ENCODE assay signal across 17 mouse cellular contexts in genomic region chr15:81073751-81074150, GRCm38 (mm10).
DNase-seq lines count a peak whose midpoint lies in the region; ATAC-seq and TF ChIP-seq lines count a peak whose summit lies in the region.
"Had no signal": no experiment of that assay in that cellular context is flagged by ENCODE, and none has a peak within 500 bp of the region (broad histone marks: within the 10 kb centered on the region; RNA-seq: fewer than 3 reads in every experiment).

No protein-coding gene starts in this region.

- intact Hi-C loops in heart, postnatal 10 days (cut with DNase I), result loop anchor here (1.0 kb wide), 1 partner anchor 126 kb away; no protein-coding TSS in a partner anchor
- intact Hi-C loops in left cerebral cortex, postnatal 25 days (cut with DNase I), result no loop called here

- H3K9me3 ChIP-seq in kidney, postnatal 0 days (replicated peaks; ENCODE audit: low read length), result no peaks in the 10 kb centered on the region
- no peaks in the 10 kb centered on the region for H3K9me3 ChIP-seq in limb, embryonic 15.5 days
- H3K9me3 ChIP-seq: hindbrain, embryonic 15.5 days had no signal

- no peaks in the 10 kb centered on the region for H3K4me1 ChIP-seq in kidney, postnatal 0 days (replicated peaks; ENCODE audit: insufficient read depth, low read length)
- no peaks in the 10 kb centered on the region for H3K4me1 ChIP-seq in limb, embryonic 15.5 days

- no peak overlapping the region for H3K4me2 ChIP-seq in kidney, postnatal 0 days (ENCODE audit: low read length)
- no peak overlapping the region for H3K4me2 ChIP-seq in limb, embryonic 15.5 days
- H3K4me2 ChIP-seq: hindbrain, embryonic 15.5 days had no signal

- no peaks in the 10 kb centered on the region for H3K27me3 ChIP-seq in kidney, postnatal 0 days (ENCODE audit: insufficient read depth, low read length)
- no peaks in the 10 kb centered on the region for H3K27me3 ChIP-seq in limb, embryonic 15.5 days
- H3K27me3 ChIP-seq: hindbrain, embryonic 15.5 days had no signal

- no peaks in the 10 kb centered on the region for H3K36me3 ChIP-seq in kidney, postnatal 0 days (ENCODE audit: insufficient read depth, low read length)
- no peaks in the 10 kb centered on the region for H3K36me3 ChIP-seq in limb, embryonic 15.5 days
- H3K36me3 ChIP-seq: hindbrain, embryonic 15.5 days had no signal

- peak overlapping the region; percentile 14; the same call in 1 of the 2 replicates for H3K27ac ChIP-seq in kidney, postnatal 0 days
- H3K27ac ChIP-seq in limb, embryonic 15.5 days, result 0 out of 2 replicates have a peak overlapping the region, but pooled peaks have one; percentile 0
- H3K27ac ChIP-seq: heart, adult 2 months; hindbrain, embryonic 15.5 days; liver, embryonic 14.5 days had no signal

- peak; percentile 94 for DNase-seq in heart, adult 11 months
- DNase-seq in heart, postnatal 10 days, result no peak
- peak; percentile 57 for DNase-seq in kidney, postnatal 0 days (ENCODE audit: low spot score)
- DNase-seq in kidney, adult 11 months, result no peak
- peak; percentile 53 for DNase-seq in MN1 (ENCODE audit: low spot score)
- no peak for DNase-seq in left cerebral cortex, postnatal 25 days (ENCODE audit: low spot score in 2 of 2)
- no peak for DNase-seq in adrenal gland, postnatal 4 days (ENCODE audit: low spot score in 2 of 2)
- DNase-seq: adrenal gland, postnatal 10 days; B cell, adult 2 months; cerebellum, postnatal 10 days; thymus, postnatal 4 days had no signal

- H3K4me3 ChIP-seq in kidney, postnatal 0 days (replicated peaks; ENCODE audit: low read depth, low read length), result no peak overlapping the region
- H3K4me3 ChIP-seq in limb, embryonic 15.5 days, result no peak overlapping the region
- H3K4me3 ChIP-seq: heart, adult 2 months; hindbrain, embryonic 15.5 days had no signal

- ATAC-seq in kidney, postnatal 0 days (replicated peaks; ENCODE audit: low FRiP score, low read depth), result no peak
- no peak for ATAC-seq in limb, embryonic 15.5 days (ENCODE audit: insufficient number of reproducible peaks, low FRiP score, low TSS enrichment, low read depth)
- ATAC-seq: forebrain, embryonic 14.5 days; lung, postnatal 0 days had no signal

- no peak overlapping the region for H3K9ac ChIP-seq in kidney, postnatal 0 days (ENCODE audit: low read depth, low read length)
- no peak overlapping the region for H3K9ac ChIP-seq in limb, embryonic 15.5 days
- H3K9ac ChIP-seq: hindbrain, embryonic 15.5 days; liver, embryonic 14.5 days had no signal

- no peak for TF ChIP-seq CTCF in kidney, postnatal 0 days (IDR thresholded peaks at IDR 0.05; ENCODE audit: low read depth)

- 32% methylated on average over 2 of the region's 2 CpGs for WGBS in kidney, postnatal 0 days
- WGBS in limb, embryonic 15.5 days, result 40% methylated on average over 2 of the region's 2 CpGs

Comparison
In these comparisons a context has a peak if more than half of its experiments do, and no peak if none do; other contexts are left out.
1. DNase-seq: peak in heart, adult 11 months (single experiment), kidney, postnatal 0 days (single experiment) and MN1 (single experiment); none in heart, postnatal 10 days (0 of 2), kidney, adult 11 months (single experiment), left cerebral cortex, postnatal 25 days (0 of 2) and adrenal gland, postnatal 4 days (0 of 2).